Mouse (Mus musculus) stomach, postnatal 0 days (tissue): ENCODE measurements around the gene Trpc7. TPM values are rescaled to one million over a fixed set of nuclear protein-coding genes. Genes with fewer than 3 reads are reported as not detected.

ENCODE experiments used
- ATAC-seq: fragments of 200-750 bp; cut with Nextera tagmentation; 2 replicates; pipeline ENCODE4 v1.8.0; 2017; ENCODE audit not compliant: low FRiP score, low TSS enrichment
- DNase-seq: peaks from one replicate; pipeline ENCODE4 v3.0.0-alpha.2; 2016; ENCODE audit warnings: low spot score
- H3K27ac ChIP-seq: fragments of 300-500 bp; sonication (generic); replicated peaks from 2 replicates; pipeline ENCODE4 v1.5.1; 2014; ENCODE audit warnings: mild to moderate bottlenecking, control low read depth
- H3K27me3 ChIP-seq: fragments of 300-500 bp; sonication (generic); 2 replicates; pipeline ENCODE4 v1.6.1; 2014; ENCODE audit warnings: low read length; ENCODE audit not compliant: control insufficient read depth, insufficient read depth
- H3K36me3 ChIP-seq: fragments of 300-500 bp; sonication (generic); 2 replicates; pipeline ENCODE4 v1.6.1; 2014; ENCODE audit warnings: low read length, mixed read lengths; ENCODE audit not compliant: control insufficient read depth, insufficient read depth
- H3K4me1 ChIP-seq: fragments of 300-500 bp; sonication (generic); replicated peaks from 2 replicates; pipeline ENCODE4 v1.6.1; 2014; ENCODE audit warnings: antibody characterized with exemption; ENCODE audit not compliant: control insufficient read depth, insufficient read depth
- H3K4me2 ChIP-seq: fragments of 300-500 bp; sonication (generic); replicated peaks from 2 replicates; pipeline ENCODE4 v1.6.1; 2014; ENCODE audit warnings: low read depth, mild to moderate bottlenecking, control low read depth, moderate library complexity
- H3K4me3 ChIP-seq: fragments of 300-500 bp; sonication (generic); 2 replicates; pipeline ENCODE4 v1.5.1; 2014; ENCODE audit warnings: low read depth, low read length, control low read depth
- H3K9ac ChIP-seq: fragments of 300-500 bp; sonication (generic); 2 replicates; pipeline ENCODE4 v1.6.1; 2014; ENCODE audit warnings: mild to moderate bottlenecking, low read length, control low read depth, mixed read lengths
- H3K9me3 ChIP-seq: fragments of 300-500 bp; sonication (generic); 2 replicates; pipeline ENCODE4 v1.6.1; 2016; ENCODE audit warnings: low read length; ENCODE audit not compliant: control insufficient read depth
- CTCF ChIP-seq: IDR thresholded peaks from 2 replicates; pipeline ENCODE4 v1.5.1; 2016; ENCODE audit warnings: antibody characterized with exemption, low read depth, mild to moderate bottlenecking, moderate library complexity
- EP300 ChIP-seq: optimal IDR thresholded peaks from 2 replicates; pipeline ENCODE3; 2016; ENCODE audit warnings: antibody characterized with exemption
- WGBS: fragments of 180-500 bp; shearing (Covaris S2); extraction: QIAGEN DNeasy Blood & Tissue Kit; methylation state at CpG from one replicate; pipeline ENCODE4 v1.1.7; 2014; 5-methylcytosine and 5-hydroxymethylcytosine counted together
- polyA plus RNA-seq: library from polyadenylated mRNA; unstranded; fragments of >200 nt; fragmentation: Nextera tagmentation; extraction: Ambion mirVana; gene quantifications from 2 replicates; pipeline ENCODE4 v1.2.1, GENCODE M21; 2015

The Trpc7 gene
- polyA plus RNA-seq, 1 experiment from 2014 or later: 0.19 TPM

- no peak for TF ChIP-seq CTCF
- no peak for TF ChIP-seq EP300
- no peaks in the 10 kb centered on the region for H3K4me1 ChIP-seq
- H3K36me3 ChIP-seq: no peaks in the 10 kb centered on the region
- H3K4me2 ChIP-seq: no peak overlapping the region
- H3K27ac ChIP-seq: no peak overlapping the region
- WGBS: 79% methylated on average over 7 of the region's 7 CpGs
- no peaks in the 10 kb centered on the region for H3K27me3 ChIP-seq
- DNase-seq (no peak), ATAC-seq (no peak)
- no peaks in the 10 kb centered on the region for H3K9me3 ChIP-seq
- H3K4me3 ChIP-seq: no peak overlapping the region
- no peak overlapping the region for H3K9ac ChIP-seq
These were observed 18.9 kb upstream of the Trpc7 start for GRCm38 (mm10) chr13:56914721-56915120.

GRCm38 (mm10) chr13:56911093-56911492 lies 15.3 kb upstream of the Trpc7 start:
- ATAC-seq (no peak), DNase-seq (no peak)
- Histone ChIP-seq H3K36me3 (no peaks in the 10 kb centered on the region), H3K4me1 (no peaks in the 10 kb centered on the region), H3K4me2 (no peak overlapping the region), H3K27me3 (no peaks in the 10 kb centered on the region), H3K4me3 (no peak overlapping the region), H3K27ac (no peak overlapping the region), H3K9me3 (no peaks in the 10 kb centered on the region), H3K9ac (no peak overlapping the region)
- WGBS: 84% methylated on average over 12 of the region's 12 CpGs
- TF ChIP-seq CTCF (no peak), EP300 (no peak)

GRCm38 (mm10) chr13:56895386-56895785 lies 407 bp downstream of the Trpc7 start:
- TF ChIP-seq EP300: no peak
- TF ChIP-seq CTCF: no peak
- H3K9me3 ChIP-seq: no peaks in the 10 kb centered on the region
- no peaks in the 10 kb centered on the region for H3K36me3 ChIP-seq
- DNase-seq (peak; percentile 78), ATAC-seq (no peak)
- no peaks in the 10 kb centered on the region for H3K4me1 ChIP-seq
- H3K27ac ChIP-seq: no peak overlapping the region
- H3K4me3 ChIP-seq: no peak overlapping the region
- 4% methylated on average over 17 of the region's 17 CpGs for WGBS
- no peak overlapping the region for H3K9ac ChIP-seq
- no peaks in the 10 kb centered on the region for H3K27me3 ChIP-seq
- no peak overlapping the region for H3K4me2 ChIP-seq

DNA sequence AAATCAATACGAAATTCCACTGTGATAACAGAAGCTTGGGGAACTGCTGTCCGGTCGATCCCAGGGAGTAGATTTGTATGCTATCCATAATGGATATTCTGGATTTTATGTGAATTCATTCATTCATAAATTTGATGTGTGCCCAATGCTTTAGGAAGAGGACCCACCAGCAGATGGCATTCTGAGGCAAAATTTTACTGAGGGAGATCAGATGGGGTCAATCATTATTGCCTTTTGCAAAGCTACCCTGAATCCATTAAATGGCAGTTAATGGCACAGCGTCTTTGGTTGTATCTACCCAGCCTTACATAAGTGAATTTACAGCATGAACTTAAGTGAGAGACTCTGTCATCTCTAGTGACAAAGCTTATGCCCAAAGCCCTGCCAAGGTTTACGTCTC lies 1.2 kb downstream of the Trpc7 start:
- DNase-seq (no peak), ATAC-seq (no peak)
- H3K27ac ChIP-seq: no peak overlapping the region
- H3K9ac ChIP-seq: no peak overlapping the region
- H3K4me1 ChIP-seq: no peaks in the 10 kb centered on the region
- no peak overlapping the region for H3K4me2 ChIP-seq
- no peak overlapping the region for H3K4me3 ChIP-seq
- no peaks in the 10 kb centered on the region for H3K27me3 ChIP-seq
- H3K9me3 ChIP-seq: no peaks in the 10 kb centered on the region
- 73% methylated on average over 5 of the region's 5 CpGs for WGBS
- no peaks in the 10 kb centered on the region for H3K36me3 ChIP-seq
- TF ChIP-seq EP300: no peak
- no peak for TF ChIP-seq CTCF

DNA sequence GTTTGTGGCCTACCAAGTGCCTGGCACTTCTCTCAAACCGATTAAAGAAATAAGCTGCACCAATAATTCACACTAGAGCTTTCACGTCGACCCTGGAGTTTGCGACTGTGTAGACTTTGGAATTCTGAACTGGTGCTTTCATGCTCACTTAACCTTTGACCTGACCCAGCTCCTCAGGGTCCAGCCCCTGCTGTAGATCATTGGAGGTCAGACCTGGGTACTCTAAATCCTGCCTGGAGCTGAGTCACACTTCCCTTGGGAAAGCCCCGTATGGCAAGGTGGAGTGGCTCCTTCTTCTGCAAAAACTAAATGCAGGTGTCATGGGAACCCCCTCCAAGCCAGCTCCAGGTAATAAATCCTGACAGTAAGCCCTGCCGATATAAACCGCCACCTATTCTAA lies 5.9 kb downstream of the Trpc7 start:
- no peaks in the 10 kb centered on the region for H3K36me3 ChIP-seq
- WGBS: 62% methylated on average over 7 of the region's 7 CpGs
- no peak overlapping the region for H3K27ac ChIP-seq
- H3K4me1 ChIP-seq: no peaks in the 10 kb centered on the region
- DNase-seq (no peak), ATAC-seq (no peak)
- H3K9me3 ChIP-seq: no peaks in the 10 kb centered on the region
- H3K9ac ChIP-seq: no peak overlapping the region
- H3K27me3 ChIP-seq: no peaks in the 10 kb centered on the region
- H3K4me3 ChIP-seq: no peak overlapping the region
- H3K4me2 ChIP-seq: no peak overlapping the region
- TF ChIP-seq EP300: no peak
- no peak for TF ChIP-seq CTCF

DNA sequence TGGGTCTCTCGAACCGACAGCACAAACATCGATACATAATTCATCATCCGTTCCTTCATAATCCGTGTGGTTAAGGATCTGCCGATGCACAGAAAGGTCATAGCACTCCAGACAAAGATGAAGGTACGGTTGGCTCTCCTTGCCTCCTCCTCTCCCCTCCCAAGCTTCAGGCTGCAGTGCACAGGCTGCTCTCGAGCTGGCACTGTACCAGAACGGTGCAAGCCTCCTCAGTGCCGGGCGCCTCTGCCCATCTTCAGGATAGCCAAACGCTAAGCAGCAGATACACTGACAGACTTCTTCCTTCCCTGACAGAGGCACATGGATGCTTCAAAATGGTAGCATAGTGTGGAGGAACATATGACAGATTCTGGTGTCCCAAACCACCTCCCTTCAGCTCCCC lies 12.9 kb downstream of the Trpc7 start:
- Histone ChIP-seq H3K9ac (no peak overlapping the region), H3K9me3 (no peaks in the 10 kb centered on the region), H3K27me3 (no peaks in the 10 kb centered on the region), H3K4me2 (no peak overlapping the region), H3K27ac (no peak overlapping the region), H3K4me3 (no peak overlapping the region), H3K4me1 (no peaks in the 10 kb centered on the region), H3K36me3 (no peaks in the 10 kb centered on the region)
- 80% methylated on average over 12 of the region's 12 CpGs for WGBS
- TF ChIP-seq EP300 (no peak), CTCF (no peak)
- no peak for DNase-seq
- ATAC-seq: no peak
